Mouse (Mus musculus) embryonic facial prominence, embryonic 14.5 days (tissue): ENCODE results near the gene Hjurp. TPM values are rescaled to one million over a fixed set of nuclear protein-coding genes. Genes with fewer than 3 reads are reported as not detected.

Experiments
- ATAC-seq: fragments of 200-750 bp; cut with Nextera tagmentation; 2 replicates; pipeline ENCODE4 v1.8.0; 2017; ENCODE audit warnings: low read depth, moderate number of reproducible peaks, moderate TSS enrichment
- DNase-seq: peaks from one replicate; pipeline ENCODE4 v3.0.0-alpha.2; 2015; ENCODE audit warnings: low spot score
- H3K27ac ChIP-seq: fragments of 300-500 bp; sonication (generic); replicated peaks from 2 replicates; pipeline ENCODE4 v1.5.1; 2014; ENCODE audit warnings: low read depth, mild to moderate bottlenecking, low read length, moderate library complexity
- H3K27me3 ChIP-seq: fragments of 300-500 bp; sonication (generic); replicated peaks from 2 replicates; pipeline ENCODE4 v1.6.1; 2014; ENCODE audit warnings: low read length; ENCODE audit not compliant: control insufficient read depth, insufficient read depth
- H3K36me3 ChIP-seq: fragments of 300-500 bp; sonication (generic); 2 replicates; pipeline ENCODE4 v1.6.1; 2014; ENCODE audit warnings: low read length, mixed read lengths; ENCODE audit not compliant: control insufficient read depth, insufficient read depth
- H3K4me1 ChIP-seq: fragments of 300-500 bp; sonication (generic); 2 replicates; pipeline ENCODE4 v1.6.1; 2014; ENCODE audit warnings: antibody characterized with exemption, low read length; ENCODE audit not compliant: control insufficient read depth, insufficient read depth
- H3K4me2 ChIP-seq: fragments of 300-500 bp; sonication (generic); 2 replicates; pipeline ENCODE4 v1.6.1; 2014; ENCODE audit warnings: low read depth, mild to moderate bottlenecking, low read length, moderate library complexity, mixed read lengths
- H3K4me3 ChIP-seq: fragments of 300-500 bp; sonication (generic); 2 replicates; pipeline ENCODE4 v1.5.1; 2014; ENCODE audit warnings: low read depth, mild to moderate bottlenecking, low read length
- H3K9ac ChIP-seq: fragments of 300-500 bp; sonication (generic); 2 replicates; pipeline ENCODE4 v1.6.1; 2014; ENCODE audit warnings: low read depth, mild to moderate bottlenecking, low read length, moderate library complexity, mixed read lengths
- H3K9me3 ChIP-seq: fragments of 300-500 bp; sonication (generic); 2 replicates; pipeline ENCODE4 v1.6.1; 2016; ENCODE audit warnings: low read length; ENCODE audit not compliant: control insufficient read depth
- WGBS: fragments of 180-500 bp; shearing (Covaris S2); extraction: QIAGEN DNeasy Blood & Tissue Kit; methylation state at CpG from one replicate; pipeline ENCODE4 v1.1.7; 2014; 5-methylcytosine and 5-hydroxymethylcytosine counted together
- polyA plus RNA-seq: library from polyadenylated mRNA; unstranded; fragments of >200 nt; fragmentation: Nextera tagmentation; extraction: Ambion mirVana; gene quantifications from 2 replicates; pipeline ENCODE4 v1.2.1, GENCODE M21; 2014

The Hjurp gene
- polyA plus RNA-seq, 1 experiment from 2014 or later: 110 TPM

GRCm38 (mm10) chr1:88237311-88237710 lies 40.1 kb downstream of the Hjurp start:
- H3K4me2 ChIP-seq: no peak overlapping the region
- H3K4me3 ChIP-seq: no peak overlapping the region
- ATAC-seq (no peak), DNase-seq (no peak)
- no peaks in the 10 kb centered on the region for H3K36me3 ChIP-seq
- H3K27ac ChIP-seq: no peak overlapping the region
- WGBS: 77% methylated on average over 5 of the region's 5 CpGs
- no peak overlapping the region for H3K9ac ChIP-seq
- peaks cover 95% of the 10 kb centered on the region for H3K9me3 ChIP-seq
- no peaks in the 10 kb centered on the region for H3K27me3 ChIP-seq
- no peaks in the 10 kb centered on the region for H3K4me1 ChIP-seq

GRCm38 (mm10) chr1:88235894-88236415 lies 41.5 kb downstream of the Hjurp start:
- 63% methylated on average over 4 of the region's 4 CpGs for WGBS

GRCm38 (mm10) chr1:88235046-88235893 lies 42.2 kb downstream of the Hjurp start:
- 64% methylated on average over 11 of the region's 11 CpGs for WGBS
- no peaks in the 10 kb centered on the region for H3K36me3 ChIP-seq
- H3K4me3 ChIP-seq: no peak overlapping the region
- H3K9me3 ChIP-seq: peaks cover 95% of the 10 kb centered on the region
- H3K4me2 ChIP-seq: no peak overlapping the region
- H3K27ac ChIP-seq: no peak overlapping the region
- H3K4me1 ChIP-seq: no peaks in the 10 kb centered on the region
- DNase-seq (no peak), ATAC-seq (no peak)
- H3K9ac ChIP-seq: no peak overlapping the region
- no peaks in the 10 kb centered on the region for H3K27me3 ChIP-seq

More at GRCm38 (mm10) chr1:88235894-88236415, 41.5 kb downstream of the Hjurp start:
- Histone ChIP-seq H3K4me2 (no peak overlapping the region), H3K36me3 (no peaks in the 10 kb centered on the region), H3K4me1 (no peaks in the 10 kb centered on the region), H3K9ac (no peak overlapping the region), H3K4me3 (no peak overlapping the region), H3K9me3 (peaks cover 95% of the 10 kb centered on the region), H3K27me3 (no peaks in the 10 kb centered on the region), H3K27ac (no peak overlapping the region)
- DNase-seq (no peak), ATAC-seq (no peak)

GRCm38 (mm10) chr1:88234646-88235045 lies 42.8 kb downstream of the Hjurp start:
- no peak overlapping the region for H3K9ac ChIP-seq
- WGBS: 45% methylated on average over 5 of the region's 5 CpGs
- no peak overlapping the region for H3K27ac ChIP-seq
- peaks cover 95% of the 10 kb centered on the region for H3K9me3 ChIP-seq
- H3K27me3 ChIP-seq: no peaks in the 10 kb centered on the region
- no peaks in the 10 kb centered on the region for H3K4me1 ChIP-seq
- DNase-seq: no peak
- H3K4me2 ChIP-seq: no peak overlapping the region
- H3K4me3 ChIP-seq: no peak overlapping the region
- no peaks in the 10 kb centered on the region for H3K36me3 ChIP-seq
- ATAC-seq: no peak

GRCm38 (mm10) chr1:88234248-88234610 lies 43.2 kb downstream of the Hjurp start:
- Histone ChIP-seq H3K9me3 (peaks cover 95% of the 10 kb centered on the region), H3K4me1 (no peaks in the 10 kb centered on the region), H3K9ac (no peak overlapping the region), H3K4me2 (no peak overlapping the region), H3K4me3 (no peak overlapping the region), H3K27me3 (no peaks in the 10 kb centered on the region), H3K36me3 (no peaks in the 10 kb centered on the region), H3K27ac (no peak overlapping the region)
- ATAC-seq: no peak
- DNase-seq: no peak
- WGBS: 62% methylated on average over 4 of the region's 4 CpGs

- peaks cover 95% of the 10 kb centered on the region for H3K9me3 ChIP-seq
- no peak overlapping the region for H3K27ac ChIP-seq
- no peak overlapping the region for H3K4me3 ChIP-seq
- H3K4me1 ChIP-seq: no peaks in the 10 kb centered on the region
- H3K9ac ChIP-seq: no peak overlapping the region
- H3K36me3 ChIP-seq: no peaks in the 10 kb centered on the region
- no peak overlapping the region for H3K4me2 ChIP-seq
- DNase-seq (no peak), ATAC-seq (no peak)
- no peaks in the 10 kb centered on the region for H3K27me3 ChIP-seq
- 63% methylated on average over 14 of the region's 14 CpGs for WGBS
Observed at GRCm38 (mm10) chr1:88233421-88234247, 43.8 kb downstream of the Hjurp start.

GRCm38 (mm10) chr1:88232664-88233380 lies 44.6 kb downstream of the Hjurp start:
- Histone ChIP-seq H3K9me3 (peaks cover 95% of the 10 kb centered on the region), H3K27me3 (no peaks in the 10 kb centered on the region), H3K27ac (no peak overlapping the region), H3K36me3 (no peaks in the 10 kb centered on the region), H3K9ac (no peak overlapping the region), H3K4me1 (no peaks in the 10 kb centered on the region), H3K4me2 (no peak overlapping the region), H3K4me3 (no peak overlapping the region)
- 53% methylated on average over 3 of the region's 3 CpGs for WGBS
- ATAC-seq: no peak
- DNase-seq: no peak

- no peak overlapping the region for H3K4me2 ChIP-seq
- no peaks in the 10 kb centered on the region for H3K36me3 ChIP-seq
- ATAC-seq: no peak
- no peak overlapping the region for H3K9ac ChIP-seq
- no peak for DNase-seq
- no peaks in the 10 kb centered on the region for H3K4me1 ChIP-seq
- no peak overlapping the region for H3K27ac ChIP-seq
- 68% methylated on average over 7 of the region's 7 CpGs for WGBS
- H3K9me3 ChIP-seq: peaks cover 95% of the 10 kb centered on the region
- no peak overlapping the region for H3K4me3 ChIP-seq
- no peaks in the 10 kb centered on the region for H3K27me3 ChIP-seq
Observed at GRCm38 (mm10) chr1:88231803-88232499, 45.5 kb downstream of the Hjurp start.
